Mouse (Mus musculus): ENCODE data around the gene Casq1. TPM values are rescaled to one million over a fixed set of nuclear protein-coding genes. Genes with fewer than 3 reads are reported as not detected.
"Not testable (repeated sequence)": the region's sequence is repeated elsewhere in the genome, so short reads cannot be mapped to it uniquely, and the experiment has no call there.

Gene Casq1
- polyA plus RNA-seq (2012; ENCODE audit: insufficient read depth, insufficient read length, missing spikeins): not detected in 2 replicates

- TF ChIP-seq POLR2A (IDR thresholded peaks at IDR 0.05; ENCODE audit: borderline replicate concordance, low read depth, low read length) (no peak), CTCF (IDR thresholded peaks at IDR 0.05; ENCODE audit: low read depth, low read length) (no peak)
- Histone ChIP-seq H3K4me3 (ENCODE audit: insufficient read depth, low read length) (no peak within 1 kb of the TSS), H3K27ac (ENCODE audit: insufficient read depth, low read depth, low read length) (no peak within 1 kb of the TSS), H3K4me1 (ENCODE audit: control insufficient read depth, insufficient read depth, low read length) (peaks cover 13% of the 10 kb centered on the region)
Observed at GRCm38 (mm10) chr1:172219451-172220406, at the start of gene Casq1. Gene Casq1, minus strand, starts transcription at chr1:172219868.

DNA sequence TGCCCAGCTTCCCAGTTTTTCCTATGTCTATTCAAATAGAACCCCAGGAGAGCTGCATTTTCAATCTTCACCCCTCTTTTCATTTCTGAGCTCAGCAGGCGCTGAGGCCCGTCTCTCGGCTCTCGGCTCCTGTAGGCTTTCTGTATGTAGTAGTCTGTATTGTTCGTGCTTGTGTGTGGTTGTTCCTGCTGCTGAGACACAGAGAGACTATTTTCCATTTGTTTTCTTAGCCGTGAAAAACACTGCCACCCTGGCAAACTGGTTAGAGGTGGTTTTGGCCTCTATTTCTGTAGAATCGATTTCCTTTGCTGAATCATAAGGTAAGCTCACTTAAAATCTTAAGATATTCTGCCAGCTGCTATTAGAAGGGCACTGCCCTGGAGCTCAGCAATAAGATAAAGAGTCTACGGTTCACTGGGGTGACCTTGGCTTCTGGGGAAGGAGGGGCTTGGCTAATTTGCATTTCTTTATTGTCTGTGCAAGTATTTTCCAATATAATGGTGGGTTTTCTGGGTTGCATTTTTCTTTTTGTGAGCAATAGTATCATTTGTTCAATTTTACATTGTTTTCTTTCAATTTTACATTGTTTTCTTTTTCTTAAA is 41.9 kb upstream of the Casq1 start, which contains the start of gene Igsf8:
Gene Igsf8, plus strand, starts transcription at position 165 of the 602 bp plus-strand sequence.
- Histone ChIP-seq H3K4me3 (ENCODE audit: insufficient read depth, low read length) (no peak within 1 kb of the TSS), H3K27ac (ENCODE audit: insufficient read depth, low read depth, low read length) (no peak within 1 kb of the TSS), H3K4me1 (ENCODE audit: control insufficient read depth, insufficient read depth, low read length) (no peaks in the 10 kb centered on the region)
- TF ChIP-seq CTCF (IDR thresholded peaks at IDR 0.05; ENCODE audit: low read depth, low read length): no peak
- no peak for TF ChIP-seq POLR2A (IDR thresholded peaks at IDR 0.05; ENCODE audit: borderline replicate concordance, low read depth, low read length)

GRCm38 (mm10) chr1:172258314-172258713 is 38.6 kb upstream of the Casq1 start, which contains the start of gene Atp1a4:
Gene Atp1a4, minus strand, starts transcription at chr1:172258414.
- Histone ChIP-seq H3K27ac (ENCODE audit: insufficient read depth, low read depth, low read length) (no peak within 1 kb of the TSS), H3K4me1 (ENCODE audit: control insufficient read depth, insufficient read depth, low read length) (no peaks in the 10 kb centered on the region), H3K4me3 (ENCODE audit: insufficient read depth, low read length) (no peak within 1 kb of the TSS)
- TF ChIP-seq POLR2A (IDR thresholded peaks at IDR 0.05; ENCODE audit: borderline replicate concordance, low read depth, low read length) (no peak), CTCF (IDR thresholded peaks at IDR 0.05; ENCODE audit: low read depth, low read length) (no peak)

GRCm38 (mm10) chr1:172247679-172248078 is 28.0 kb upstream of the Casq1 start:
- TF ChIP-seq POLR2A (IDR thresholded peaks at IDR 0.05; ENCODE audit: borderline replicate concordance, low read depth, low read length) (no peak), CTCF (IDR thresholded peaks at IDR 0.05; ENCODE audit: low read depth, low read length) (peak; percentile 39; the same call in 1 of the 2 replicates)
- H3K27ac ChIP-seq (ENCODE audit: insufficient read depth, low read depth, low read length): no peak overlapping the region
- H3K4me3 ChIP-seq (ENCODE audit: insufficient read depth, low read length): no peak overlapping the region
- peaks cover 17% of the 10 kb centered on the region for H3K4me1 ChIP-seq (ENCODE audit: control insufficient read depth, insufficient read depth, low read length)

DNA sequence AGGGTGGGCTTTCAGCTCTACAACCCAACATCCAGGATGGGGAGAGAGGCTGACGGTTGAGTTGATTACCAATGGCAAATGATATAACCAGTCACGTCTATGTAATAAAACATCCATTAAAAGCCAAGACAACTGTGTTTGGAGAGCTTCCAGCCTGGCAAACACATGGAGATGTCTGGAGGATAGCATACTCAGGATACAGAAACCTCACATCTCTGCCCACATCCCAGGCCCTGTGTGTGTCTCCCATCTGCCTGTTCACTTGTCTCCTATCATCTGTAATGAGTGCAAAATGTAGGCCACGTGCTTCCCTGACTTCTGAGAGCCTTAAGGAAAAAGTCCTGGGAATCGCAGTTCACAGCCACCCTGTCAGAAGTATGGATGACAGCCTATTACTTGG is 27.5 kb upstream of the Casq1 start:
- TF ChIP-seq POLR2A (IDR thresholded peaks at IDR 0.05; ENCODE audit: borderline replicate concordance, low read depth, low read length) (no peak), CTCF (IDR thresholded peaks at IDR 0.05; ENCODE audit: low read depth, low read length) (no peak)
- Histone ChIP-seq H3K4me1 (ENCODE audit: control insufficient read depth, insufficient read depth, low read length) (peaks cover 22% of the 10 kb centered on the region), H3K4me3 (ENCODE audit: insufficient read depth, low read length) (no peak overlapping the region), H3K27ac (ENCODE audit: insufficient read depth, low read depth, low read length) (no peak overlapping the region)

DNA sequence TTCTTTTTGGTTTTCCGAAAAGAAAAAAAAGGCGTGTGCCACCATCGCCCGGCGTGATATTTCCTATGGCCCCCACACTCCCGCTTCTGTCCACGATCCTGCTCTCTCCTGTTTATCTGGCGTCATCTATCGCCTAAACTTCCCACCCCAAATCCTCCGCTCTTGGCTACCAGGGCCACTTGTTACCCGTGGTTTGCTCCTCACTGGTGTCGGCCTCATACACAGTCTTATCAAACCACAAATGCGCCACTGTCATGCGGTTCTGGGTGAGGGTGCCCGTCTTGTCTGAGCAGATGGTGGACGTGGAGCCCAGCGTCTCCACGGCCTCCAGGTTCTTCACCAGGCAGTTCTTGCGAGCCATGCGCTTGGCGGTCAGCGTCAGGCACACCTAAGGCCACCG is 25.0 kb upstream of the Casq1 start:
- not testable (repeated sequence) for H3K27ac ChIP-seq (ENCODE audit: insufficient read depth, low read depth, low read length); H3K4me3 ChIP-seq (ENCODE audit: insufficient read depth, low read length)
- H3K4me1 ChIP-seq (ENCODE audit: control insufficient read depth, insufficient read depth, low read length): peaks cover 40% of the 10 kb centered on the region

DNA sequence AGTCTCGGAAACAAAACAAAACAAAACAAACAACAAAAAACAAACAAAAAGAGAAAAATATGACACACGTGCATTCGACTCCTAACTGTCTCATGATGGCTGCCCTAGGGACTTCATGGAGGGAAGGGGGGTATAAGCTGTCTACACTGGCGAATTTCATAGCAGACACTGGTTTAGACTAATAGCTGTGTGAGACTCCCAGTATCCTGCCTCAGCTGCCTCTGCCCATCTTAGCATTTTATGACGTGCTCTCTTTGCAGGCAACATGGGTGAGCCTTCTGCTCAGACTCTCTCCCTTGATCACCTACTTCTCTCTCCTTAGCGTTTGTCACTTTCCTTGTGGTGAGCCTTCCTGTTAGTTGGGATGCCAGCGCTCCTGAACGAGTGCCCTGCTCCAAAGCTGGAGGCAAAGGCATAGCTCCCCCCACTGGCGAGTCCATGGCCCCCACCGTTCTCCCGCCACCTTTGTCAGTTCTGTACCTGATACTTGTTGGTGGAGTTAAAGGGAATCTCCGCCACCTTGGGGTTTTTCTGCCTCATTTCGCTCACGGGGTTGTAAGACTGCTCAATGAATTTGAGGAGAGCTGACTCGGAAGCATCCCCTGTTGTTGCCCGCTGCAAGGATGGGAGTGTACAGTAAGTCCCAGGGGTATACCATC is 24.0 kb upstream of the Casq1 start:
- Histone ChIP-seq H3K27ac (ENCODE audit: insufficient read depth, low read depth, low read length) (no peak overlapping the region), H3K4me3 (ENCODE audit: insufficient read depth, low read length) (no peak overlapping the region), H3K4me1 (ENCODE audit: control insufficient read depth, insufficient read depth, low read length) (peaks cover 40% of the 10 kb centered on the region)
- TF ChIP-seq POLR2A (IDR thresholded peaks at IDR 0.05; ENCODE audit: borderline replicate concordance, low read depth, low read length) (no peak), CTCF (IDR thresholded peaks at IDR 0.05; ENCODE audit: low read depth, low read length) (no peak)

GRCm38 (mm10) chr1:172242401-172242800 is 22.7 kb upstream of the Casq1 start:
- Histone ChIP-seq H3K4me3 (ENCODE audit: insufficient read depth, low read length) (no peak overlapping the region), H3K27ac (ENCODE audit: insufficient read depth, low read depth, low read length) (no peak overlapping the region), H3K4me1 (ENCODE audit: control insufficient read depth, insufficient read depth, low read length) (peaks cover 31% of the 10 kb centered on the region)
- no peak for TF ChIP-seq CTCF (IDR thresholded peaks at IDR 0.05; ENCODE audit: low read depth, low read length)
- no peak for TF ChIP-seq POLR2A (IDR thresholded peaks at IDR 0.05; ENCODE audit: borderline replicate concordance, low read depth, low read length)

DNA sequence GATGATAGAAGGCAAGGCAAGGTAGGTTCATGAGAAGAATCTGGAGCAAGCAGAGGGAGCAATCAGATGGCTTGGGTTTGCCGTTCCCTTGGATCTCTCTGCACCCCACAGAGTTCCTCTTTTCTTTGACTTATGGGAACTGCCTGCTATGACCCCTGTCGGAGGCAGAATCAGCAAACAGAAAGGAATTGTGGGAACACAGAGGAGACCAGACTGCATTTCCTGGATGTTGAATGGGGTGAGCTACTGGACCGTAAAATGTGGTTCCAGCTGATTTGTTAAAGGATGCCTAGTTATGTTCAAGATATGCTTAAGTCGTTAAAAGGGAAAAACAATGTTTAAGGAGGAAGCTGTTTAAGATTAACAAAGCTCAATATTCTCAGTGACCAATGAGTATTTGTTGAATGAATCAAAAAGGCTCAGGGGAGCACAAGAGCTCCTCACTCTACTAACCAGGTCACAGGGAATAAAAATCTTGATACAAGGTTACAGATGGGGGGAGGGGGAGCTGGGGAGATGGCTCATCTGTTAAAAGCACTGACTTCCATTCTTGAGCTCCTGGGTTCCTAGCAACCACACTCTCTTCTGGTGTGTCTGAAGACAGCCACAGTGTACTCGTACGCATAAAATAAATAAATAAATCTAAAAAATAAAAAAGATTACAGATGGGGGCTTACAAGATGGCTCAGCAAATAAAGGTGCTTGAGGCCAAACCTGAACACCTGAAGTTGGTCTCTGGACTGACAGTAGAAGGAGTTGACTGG is 21.5 kb upstream of the Casq1 start:
- no peak for TF ChIP-seq CTCF (IDR thresholded peaks at IDR 0.05; ENCODE audit: low read depth, low read length)
- no peak for TF ChIP-seq POLR2A (IDR thresholded peaks at IDR 0.05; ENCODE audit: borderline replicate concordance, low read depth, low read length)
- H3K4me3 ChIP-seq (ENCODE audit: insufficient read depth, low read length): no peak overlapping the region
- peaks cover 29% of the 10 kb centered on the region for H3K4me1 ChIP-seq (ENCODE audit: control insufficient read depth, insufficient read depth, low read length)

More for the DNA sequence above, 21.5 kb upstream of the Casq1 start:
- peak overlapping the region; percentile 54 for H3K27ac ChIP-seq (ENCODE audit: insufficient read depth, low read depth, low read length)

Data from bone marrow macrophage, adult 2 months (primary cell).